Mouse (Mus musculus) thymus, postnatal 14 days (tissue): ENCODE results near the gene Ddx58.

Experiments used
- DNase-seq: peaks from one replicate; pipeline ENCODE4 v3.0.0; 2021

The Ddx58 gene

GRCm38 (mm10) chr4:40233062-40233664, 6.5 kb downstream of the Ddx58 start:
- no peak for DNase-seq

GRCm38 (mm10) chr4:40229723-40230122, 9.9 kb downstream of the Ddx58 start:
- DNase-seq, result no peak

GRCm38 (mm10) chr4:40227886-40228285, 11.7 kb downstream of the Ddx58 start:
- DNase-seq, result no peak

GRCm38 (mm10) chr4:40227131-40227530, 12.5 kb downstream of the Ddx58 start:
- DNase-seq, result no peak

- no peak for DNase-seq
These were observed 13.5 kb downstream of the Ddx58 start for GRCm38 (mm10) chr4:40226095-40226494.

- no peak for DNase-seq
These were observed 17.6 kb downstream of the Ddx58 start for GRCm38 (mm10) chr4:40221876-40222585.

GRCm38 (mm10) chr4:40221004-40221760, 18.4 kb downstream of the Ddx58 start:
- DNase-seq, result no peak

- no peak for DNase-seq
These were observed 19.2 kb downstream of the Ddx58 start for GRCm38 (mm10) chr4:40220437-40220836.

- DNase-seq, result peak; percentile 69
These were observed 21.2 kb downstream of the Ddx58 start for GRCm38 (mm10) chr4:40218382-40218781.

GRCm38 (mm10) chr4:40217910-40218309, 21.7 kb downstream of the Ddx58 start:
- DNase-seq, result peak; percentile 27

GRCm38 (mm10) chr4:40212177-40212576, 27.5 kb downstream of the Ddx58 start:
- no peak for DNase-seq

- no peak for DNase-seq
These were observed 31.9 kb downstream of the Ddx58 start for GRCm38 (mm10) chr4:40207701-40208100.

GRCm38 (mm10) chr4:40205231-40205903, 34.3 kb downstream of the Ddx58 start:
- no peak for DNase-seq

- DNase-seq, result no peak
These were observed 35.3 kb downstream of the Ddx58 start for GRCm38 (mm10) chr4:40204374-40204773.

GRCm38 (mm10) chr4:40202205-40202604, 37.4 kb downstream of the Ddx58 start:
- DNase-seq, result no peak

GRCm38 (mm10) chr4:40195336-40195735, 44.3 kb downstream of the Ddx58 start:
- DNase-seq, result no peak

- DNase-seq, result no peak
These were observed 46.2 kb downstream of the Ddx58 start for GRCm38 (mm10) chr4:40193461-40193860.

- DNase-seq, result no peak
These were observed 47.4 kb downstream of the Ddx58 start for GRCm38 (mm10) chr4:40192246-40192645.

GRCm38 (mm10) chr4:40187956-40188355, 51.7 kb downstream of the Ddx58 start:
- no peak for DNase-seq

GRCm38 (mm10) chr4:40184470-40184869, 55.2 kb downstream of the Ddx58 start:
- DNase-seq, result no peak

- DNase-seq, result no peak
These were observed 55.8 kb downstream of the Ddx58 start for GRCm38 (mm10) chr4:40183781-40184180.

GRCm38 (mm10) chr4:40182651-40183320, 56.8 kb downstream of the Ddx58 start:
- DNase-seq, result peak; percentile 76

GRCm38 (mm10) chr4:40181681-40182080, 57.9 kb downstream of the Ddx58 start:
- DNase-seq, result no peak
